Comparison of ENCODE assay signal across 8 mouse cellular contexts in genomic region chr14:25583899-25584298, GRCm38 (mm10).
DNase-seq lines count a peak whose midpoint lies in the region; ATAC-seq and TF ChIP-seq lines count a peak whose summit lies in the region.

No protein-coding gene starts in this region.

- 74% methylated on average over 10 of the region's 10 CpGs for WGBS in embryonic facial prominence, embryonic 15.5 days
- WGBS in hindbrain, embryonic 10.5 days: 64% methylated on average over 10 of the region's 10 CpGs
- WGBS in midbrain, postnatal 0 days: 43% methylated on average over 10 of the region's 10 CpGs

- H3K27me3 ChIP-seq in embryonic facial prominence, embryonic 15.5 days: no peaks in the 10 kb centered on the region
- no peaks in the 10 kb centered on the region for H3K27me3 ChIP-seq in hindbrain, embryonic 10.5 days (ENCODE audit: insufficient read depth, poor library complexity, severe bottlenecking)
- no peaks in the 10 kb centered on the region for H3K27me3 ChIP-seq in midbrain, postnatal 0 days (ENCODE audit: insufficient read depth, low read length)

- no peak overlapping the region for H3K4me3 ChIP-seq in embryonic facial prominence, embryonic 15.5 days (replicated peaks)
- H3K4me3 ChIP-seq in hindbrain, embryonic 10.5 days: no peak overlapping the region
- H3K4me3 ChIP-seq in midbrain, postnatal 0 days (ENCODE audit: low read depth, low read length): no peak overlapping the region

- peaks cover 51% of the 10 kb centered on the region for H3K4me1 ChIP-seq in embryonic facial prominence, embryonic 15.5 days
- peaks cover 88% of the 10 kb centered on the region for H3K4me1 ChIP-seq in hindbrain, embryonic 10.5 days (replicated peaks)
- peaks cover 21% of the 10 kb centered on the region for H3K4me1 ChIP-seq in midbrain, postnatal 0 days (ENCODE audit: insufficient read depth, low read length)

- H3K9me3 ChIP-seq in embryonic facial prominence, embryonic 15.5 days (replicated peaks): no peaks in the 10 kb centered on the region
- no peaks in the 10 kb centered on the region for H3K9me3 ChIP-seq in hindbrain, embryonic 10.5 days
- no peaks in the 10 kb centered on the region for H3K9me3 ChIP-seq in midbrain, postnatal 0 days (ENCODE audit: low read length)

- peak; percentile 54 to 63 for DNase-seq in heart, adult 18-20 months
- no peak for DNase-seq in heart, postnatal 4 days
- DNase-seq in hindbrain, embryonic 10.5 days (ENCODE audit: low spot score): no peak
- peak; percentile 19 for DNase-seq in midbrain, postnatal 0 days (ENCODE audit: low spot score)
- no peak for DNase-seq in kidney, postnatal 36 days

- H3K4me2 ChIP-seq in embryonic facial prominence, embryonic 15.5 days (replicated peaks): no peak overlapping the region
- no peak overlapping the region for H3K4me2 ChIP-seq in midbrain, postnatal 0 days (ENCODE audit: low read depth, low read length, poor library complexity, severe bottlenecking)

- 0 out of 2 replicates have a peak overlapping the region, but pooled peaks have one; percentile 81 for H3K27ac ChIP-seq in embryonic facial prominence, embryonic 15.5 days (replicated peaks)
- peak overlapping the region; percentile 96 for H3K27ac ChIP-seq in hindbrain, embryonic 10.5 days
- H3K27ac ChIP-seq in midbrain, postnatal 0 days (ENCODE audit: low read depth, low read length): no peak overlapping the region

- H3K9ac ChIP-seq in embryonic facial prominence, embryonic 15.5 days: no peak overlapping the region
- no peak overlapping the region; the same call in 1 of the 2 replicates for H3K9ac ChIP-seq in midbrain, postnatal 0 days (replicated peaks; ENCODE audit: low read length, poor library complexity, severe bottlenecking)

- no peak for ATAC-seq in embryonic facial prominence, embryonic 15.5 days (ENCODE audit: insufficient number of reproducible peaks, low FRiP score, low TSS enrichment, low read depth)
- no peak for ATAC-seq in midbrain, postnatal 0 days (ENCODE audit: low FRiP score)
- ATAC-seq in megakaryocyte progenitor cell, adult 5-6 weeks (replicated peaks; ENCODE audit: poor library complexity): no peak
- no peak for ATAC-seq in erythroblast, adult 5-6 weeks (replicated peaks; ENCODE audit: low FRiP score, poor library complexity, severe bottlenecking)

- H3K36me3 ChIP-seq in embryonic facial prominence, embryonic 15.5 days: peaks cover 41% of the 10 kb centered on the region
- H3K36me3 ChIP-seq in hindbrain, embryonic 10.5 days: peaks cover 62% of the 10 kb centered on the region
- peaks cover 3% of the 10 kb centered on the region; the same call in 1 of the 2 replicates for H3K36me3 ChIP-seq in midbrain, postnatal 0 days (ENCODE audit: insufficient read depth, low read length)

- no peak for TF ChIP-seq CTCF in midbrain, postnatal 0 days (IDR thresholded peaks at IDR 0.05)

Comparison
In these comparisons a context has a peak if more than half of its experiments do, and no peak if none do; other contexts are left out.
1. DNase-seq: peak in heart, adult 18-20 months (2 of 2) and midbrain, postnatal 0 days (single experiment); none in heart, postnatal 4 days (single experiment), hindbrain, embryonic 10.5 days (single experiment) and kidney, postnatal 36 days (0 of 2).